Mouse (Mus musculus): ENCODE measurements at regions not wholly inside any gene's neighbourhood (a gene's known extent, or its start where the extent isn't known, plus 50 kb on each side); places are given as distances from the start of the nearest gene placed in this dataset.

GRCm38 (mm10) chr10:70866737-70867136, 211.0 kb upstream of the Phyhipl start:
- Histone ChIP-seq H3K4me2 (no peak overlapping the region), H3K9me3 (no peaks in the 10 kb centered on the region), H3K27ac (no peak overlapping the region), H3K27me3 (no peaks in the 10 kb centered on the region), H3K4me3 (no peak overlapping the region), H3K9ac (no peak overlapping the region), H3K36me3 (no peaks in the 10 kb centered on the region), H3K4me1 (no peaks in the 10 kb centered on the region)
- WGBS = 84% methylated on average over 2 of the region's 2 CpGs
- no peak for ATAC-seq (ENCODE audit: borderline replicate concordance, extremely low read depth, low FRiP score, low TSS enrichment)

- Histone ChIP-seq H3K27me3 (no peaks in the 10 kb centered on the region), H3K4me1 (no peaks in the 10 kb centered on the region), H3K36me3 (no peaks in the 10 kb centered on the region), H3K4me3 (no peak overlapping the region), H3K27ac (no peak overlapping the region), H3K9me3 (no peaks in the 10 kb centered on the region), H3K4me2 (no peak overlapping the region), H3K9ac (no peak overlapping the region)
- WGBS = 79% methylated on average over 5 of the region's 5 CpGs
- no peak for ATAC-seq (ENCODE audit: borderline replicate concordance, extremely low read depth, low FRiP score, low TSS enrichment)
These were observed 208.9 kb upstream of the Phyhipl start for GRCm38 (mm10) chr10:70864650-70865049.

- 42% methylated on average over 3 of the region's 4 CpGs for WGBS
- Histone ChIP-seq H3K4me1 (no peaks in the 10 kb centered on the region), H3K9me3 (no peaks in the 10 kb centered on the region), H3K36me3 (no peaks in the 10 kb centered on the region), H3K4me2 (no peak overlapping the region), H3K27me3 (no peaks in the 10 kb centered on the region), H3K9ac (no peak overlapping the region), H3K27ac (no peak overlapping the region), H3K4me3 (no peak overlapping the region)
- no peak for ATAC-seq (ENCODE audit: borderline replicate concordance, extremely low read depth, low FRiP score, low TSS enrichment)
These were observed 206.2 kb upstream of the Phyhipl start for GRCm38 (mm10) chr10:70862022-70862335.

- H3K27ac ChIP-seq = no peak overlapping the region
- no peak overlapping the region for H3K9ac ChIP-seq
- H3K9me3 ChIP-seq = no peaks in the 10 kb centered on the region
- no peaks in the 10 kb centered on the region for H3K4me1 ChIP-seq
- no peak overlapping the region for H3K4me3 ChIP-seq
- H3K27me3 ChIP-seq = no peaks in the 10 kb centered on the region
- H3K36me3 ChIP-seq = no peaks in the 10 kb centered on the region
- 37% methylated on average over 10 of the region's 10 CpGs for WGBS
- no peak overlapping the region for H3K4me2 ChIP-seq
- no peak for ATAC-seq (ENCODE audit: borderline replicate concordance, extremely low read depth, low FRiP score, low TSS enrichment)
These were observed 205.6 kb upstream of the Phyhipl start for GRCm38 (mm10) chr10:70861131-70862021.

- no peaks in the 10 kb centered on the region for H3K4me1 ChIP-seq
- no peaks in the 10 kb centered on the region for H3K27me3 ChIP-seq
- WGBS = 66% methylated on average over 14 of the region's 14 CpGs
- no peak overlapping the region for H3K27ac ChIP-seq
- no peak overlapping the region for H3K9ac ChIP-seq
- H3K4me2 ChIP-seq = no peak overlapping the region
- ATAC-seq (ENCODE audit: borderline replicate concordance, extremely low read depth, low FRiP score, low TSS enrichment) = no peak
- no peaks in the 10 kb centered on the region for H3K36me3 ChIP-seq
- H3K4me3 ChIP-seq = no peak overlapping the region
- no peaks in the 10 kb centered on the region for H3K9me3 ChIP-seq
These were observed 201.5 kb upstream of the Phyhipl start for GRCm38 (mm10) chr10:70857155-70857820.

- no peak for ATAC-seq (ENCODE audit: borderline replicate concordance, extremely low read depth, low FRiP score, low TSS enrichment)
- Histone ChIP-seq H3K36me3 (no peaks in the 10 kb centered on the region), H3K9me3 (no peaks in the 10 kb centered on the region), H3K4me2 (no peak overlapping the region), H3K27ac (no peak overlapping the region), H3K9ac (no peak overlapping the region), H3K4me3 (no peak overlapping the region), H3K27me3 (no peaks in the 10 kb centered on the region), H3K4me1 (no peaks in the 10 kb centered on the region)
- WGBS = 85% methylated on average over 8 of the region's 8 CpGs
These were observed 200.2 kb upstream of the Phyhipl start for GRCm38 (mm10) chr10:70855948-70856347.

- ATAC-seq (ENCODE audit: borderline replicate concordance, extremely low read depth, low FRiP score, low TSS enrichment) = no peak
- no peak overlapping the region for H3K4me2 ChIP-seq
- no peak overlapping the region for H3K9ac ChIP-seq
- 87% methylated on average over 4 of the region's 4 CpGs for WGBS
- H3K9me3 ChIP-seq = no peaks in the 10 kb centered on the region
- no peaks in the 10 kb centered on the region for H3K4me1 ChIP-seq
- no peaks in the 10 kb centered on the region for H3K36me3 ChIP-seq
- no peaks in the 10 kb centered on the region for H3K27me3 ChIP-seq
- H3K27ac ChIP-seq = no peak overlapping the region
- no peak overlapping the region for H3K4me3 ChIP-seq
These were observed 197.8 kb upstream of the Phyhipl start for GRCm38 (mm10) chr10:70853614-70854013.

GRCm38 (mm10) chr10:70848141-70848540, 192.4 kb upstream of the Phyhipl start:
- no peaks in the 10 kb centered on the region for H3K9me3 ChIP-seq
- ATAC-seq (ENCODE audit: borderline replicate concordance, extremely low read depth, low FRiP score, low TSS enrichment) = no peak
- no peak overlapping the region for H3K27ac ChIP-seq
- WGBS = 86% methylated on average over 5 of the region's 5 CpGs
- no peaks in the 10 kb centered on the region for H3K4me1 ChIP-seq
- H3K4me2 ChIP-seq = no peak overlapping the region
- H3K27me3 ChIP-seq = no peaks in the 10 kb centered on the region
- H3K36me3 ChIP-seq = no peaks in the 10 kb centered on the region
- H3K9ac ChIP-seq = no peak overlapping the region
- H3K4me3 ChIP-seq = no peak overlapping the region

- Histone ChIP-seq H3K9me3 (no peaks in the 10 kb centered on the region), H3K27me3 (no peaks in the 10 kb centered on the region), H3K36me3 (no peaks in the 10 kb centered on the region), H3K4me1 (no peaks in the 10 kb centered on the region), H3K4me2 (no peak overlapping the region), H3K9ac (no peak overlapping the region), H3K4me3 (no peak overlapping the region), H3K27ac (no peak overlapping the region)
- no peak for ATAC-seq (ENCODE audit: borderline replicate concordance, extremely low read depth, low FRiP score, low TSS enrichment)
- WGBS = 66% methylated on average over 3 of the region's 3 CpGs
These were observed 191.6 kb upstream of the Phyhipl start for GRCm38 (mm10) chr10:70847341-70847882.

- H3K27ac ChIP-seq = no peak overlapping the region
- no peaks in the 10 kb centered on the region for H3K27me3 ChIP-seq
- H3K36me3 ChIP-seq = no peaks in the 10 kb centered on the region
- H3K4me1 ChIP-seq = no peaks in the 10 kb centered on the region
- no peak overlapping the region for H3K4me2 ChIP-seq
- no peak overlapping the region for H3K4me3 ChIP-seq
- H3K9ac ChIP-seq = no peak overlapping the region
- ATAC-seq (ENCODE audit: borderline replicate concordance, extremely low read depth, low FRiP score, low TSS enrichment) = no peak
- whole genome bisulfite sequencing = 74% methylated on average over 10 of the region's 10 CpGs
- no peaks in the 10 kb centered on the region for H3K9me3 ChIP-seq
These were observed 190.8 kb upstream of the Phyhipl start for GRCm38 (mm10) chr10:70846281-70847168.

GRCm38 (mm10) chr10:70843848-70844247, 188.1 kb upstream of the Phyhipl start:
- 66% methylated on average over 2 of the region's 2 CpGs for WGBS
- H3K27me3 ChIP-seq = no peaks in the 10 kb centered on the region
- H3K4me2 ChIP-seq = no peak overlapping the region
- no peak overlapping the region for H3K27ac ChIP-seq
- H3K9me3 ChIP-seq = no peaks in the 10 kb centered on the region
- no peak overlapping the region for H3K9ac ChIP-seq
- no peaks in the 10 kb centered on the region for H3K36me3 ChIP-seq
- no peaks in the 10 kb centered on the region for H3K4me1 ChIP-seq
- H3K4me3 ChIP-seq = no peak overlapping the region
- ATAC-seq (ENCODE audit: borderline replicate concordance, extremely low read depth, low FRiP score, low TSS enrichment) = no peak

Data from lung, embryonic 15.5 days (tissue).